Mouse (Mus musculus) spleen, adult 2 months (tissue): ENCODE results near the gene Atf7ip.

Experiments used
- CTCF ChIP-seq: fragments of 200-500 bp; IDR thresholded peaks from 2 replicates; pipeline ENCODE4 v1.5.1; 2011; ENCODE audit warnings: mild to moderate bottlenecking, inconsistent platforms; ENCODE audit not compliant: insufficient read depth, insufficient read length, insufficient replicate concordance; ENCODE audit errors: extremely low read depth
- POLR2A ChIP-seq: fragments of 200-500 bp; IDR thresholded peaks from 2 replicates; pipeline ENCODE4 v1.6.1; 2011; ENCODE audit warnings: low read depth, low read length, inconsistent platforms

DNA sequence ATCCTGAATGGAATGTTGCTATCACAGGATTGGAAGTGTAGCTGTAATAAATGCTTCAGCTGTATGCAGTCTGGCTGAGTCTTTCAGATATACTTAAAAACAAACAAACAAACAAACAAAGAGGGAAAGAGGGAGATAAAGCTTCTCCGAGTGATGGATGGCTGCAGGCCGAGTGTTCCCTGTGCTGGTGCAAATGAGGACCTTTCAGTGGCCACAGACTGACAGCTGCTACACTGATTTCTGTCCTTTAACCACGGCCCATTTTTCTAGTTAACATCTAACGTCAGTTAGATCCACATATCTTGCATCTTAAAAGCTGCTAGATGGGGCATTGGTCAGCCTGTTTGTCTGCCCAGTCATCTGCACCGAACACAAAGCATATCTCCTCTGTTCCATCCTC lies 30.2 kb downstream of the Atf7ip start:
- TF ChIP-seq POLR2A, result no peak
- TF ChIP-seq CTCF, result no peak
